Comparison of ENCODE assay signal across 13 mouse cellular contexts in genomic region chr4:148066401-148066744, GRCm38 (mm10). TPM values are rescaled to one million over a fixed set of nuclear protein-coding genes. Genes with fewer than 3 reads are reported as not detected.
A peak's percentile ranks its signal among the peaks of the same experiment; 100 is the strongest.
DNase-seq lines count a peak whose midpoint lies in the region; ATAC-seq and TF ChIP-seq lines count a peak whose summit lies in the region.
"Had no signal": no experiment of that assay in that cellular context is flagged by ENCODE, and none has a peak within 500 bp of the region (broad histone marks: within the 10 kb centered on the region; RNA-seq: fewer than 3 reads in every experiment).

No protein-coding gene starts in this region.

- DNase-seq in heart, adult 18-20 months, result peak; percentile 67 to 84
- DNase-seq in NIH3T3 (ENCODE audit: low read depth), result peak; percentile 21
- peak; percentile 52 to 68 for DNase-seq in heart, postnatal 36 days
- no peak for DNase-seq in liver, postnatal 0 days
- DNase-seq in left cerebral cortex, postnatal 4 days, result no peak
- no peak for DNase-seq in cerebellum, postnatal 25 days
- DNase-seq: midbrain, embryonic 14.5 days; thymus, adult 18-20 months had no signal

- intact Hi-C loops in heart, postnatal 36 days (cut with DNase I), result no loop called here
- intact Hi-C loops in left cerebral cortex, postnatal 4 days (cut with DNase I), result no loop called here

- WGBS in heart, embryonic 12.5 days, result 55% methylated on average over 9 of the region's 9 CpGs
- 65% methylated on average over 9 of the region's 9 CpGs for WGBS in liver, postnatal 0 days (ENCODE audit: insufficient replicate concordance)

- H3K27me3 ChIP-seq in heart, embryonic 12.5 days (replicated peaks), result 0 out of 2 replicates have a peak, but pooled peaks cover 4% of the 10 kb centered on the region
- no peaks in the 10 kb centered on the region for H3K27me3 ChIP-seq in liver, postnatal 0 days (ENCODE audit: insufficient read depth, low read length)
- H3K27me3 ChIP-seq: embryonic facial prominence, embryonic 15.5 days; limb, embryonic 15.5 days had no signal

- no peak overlapping the region for H3K9ac ChIP-seq in heart, embryonic 12.5 days
- H3K9ac ChIP-seq in liver, postnatal 0 days (replicated peaks), result no peak overlapping the region
- H3K9ac ChIP-seq: embryonic facial prominence, embryonic 15.5 days; limb, embryonic 15.5 days had no signal

- H3K4me1 ChIP-seq in heart, embryonic 12.5 days (replicated peaks), result peaks cover 17% of the 10 kb centered on the region
- H3K4me1 ChIP-seq in liver, postnatal 0 days (ENCODE audit: insufficient read depth), result peaks cover 9% of the 10 kb centered on the region

- TF ChIP-seq EP300 in liver, postnatal 0 days (IDR thresholded peaks at IDR 0.05; ENCODE audit: low read depth), result no peak

- H3K4me2 ChIP-seq in heart, embryonic 12.5 days, result no peak overlapping the region
- H3K4me2 ChIP-seq in liver, postnatal 0 days (ENCODE audit: low read depth, low read length), result no peak overlapping the region
- H3K4me2 ChIP-seq: embryonic facial prominence, embryonic 15.5 days; limb, embryonic 15.5 days had no signal

- no peak; the same call in 1 of the 2 replicates for ATAC-seq in heart, embryonic 12.5 days (ENCODE audit: insufficient number of reproducible peaks, low FRiP score)
- ATAC-seq in liver, postnatal 0 days, result peak; percentile 9; the same call in 1 of the 2 replicates
- ATAC-seq in granulocyte monocyte progenitor cell, adult 5-6 weeks (replicated peaks; ENCODE audit: poor library complexity, severe bottlenecking), result no peak
- ATAC-seq: intestine, postnatal 0 days had no signal

- no peak overlapping the region for H3K4me3 ChIP-seq in heart, embryonic 12.5 days
- no peak overlapping the region for H3K4me3 ChIP-seq in liver, postnatal 0 days (ENCODE audit: low read depth, low read length)
- H3K4me3 ChIP-seq: embryonic facial prominence, embryonic 15.5 days; limb, embryonic 15.5 days had no signal

- no peak for TF ChIP-seq CTCF in liver, postnatal 0 days (IDR thresholded peaks at IDR 0.05; ENCODE audit: low read depth)

- H3K36me3 ChIP-seq in heart, embryonic 12.5 days, result no peaks in the 10 kb centered on the region
- H3K36me3 ChIP-seq in liver, postnatal 0 days (replicated peaks; ENCODE audit: insufficient read depth, low read length), result no peaks in the 10 kb centered on the region
- H3K36me3 ChIP-seq: embryonic facial prominence, embryonic 15.5 days; limb, embryonic 15.5 days had no signal

- no peaks in the 10 kb centered on the region for H3K9me3 ChIP-seq in heart, embryonic 12.5 days (replicated peaks)
- no peaks in the 10 kb centered on the region for H3K9me3 ChIP-seq in liver, postnatal 0 days (ENCODE audit: low read length)
- H3K9me3 ChIP-seq: embryonic facial prominence, embryonic 15.5 days; limb, embryonic 15.5 days had no signal

- H3K27ac ChIP-seq in heart, embryonic 12.5 days (ENCODE audit: poor library complexity, severe bottlenecking), result no peak overlapping the region
- no peak overlapping the region for H3K27ac ChIP-seq in liver, postnatal 0 days (ENCODE audit: low read depth)
- H3K27ac ChIP-seq: embryonic facial prominence, embryonic 15.5 days; limb, embryonic 15.5 days had no signal

RNA-seq across cellular contexts. Expression of gene Agtrap, which starts 21.5 kb away (rescaled TPM):
- total RNA-seq in heart, adult 18-20 months (2021), result 10 to 100 TPM; 47.8 to 50.4 TPM
- 18.9 and 19.8 TPM in 2 replicates for polyA plus RNA-seq in heart, embryonic 12.5 days (2016; fragmentation: Nextera tagmentation; extraction: Ambion mirVana)
- 10 to 100 TPM; 45.1 to 49.3 TPM for total RNA-seq in heart, postnatal 36 days (2021)
- polyA plus RNA-seq in liver, postnatal 0 days (2015; fragmentation: Nextera tagmentation; extraction: Ambion mirVana), result 10.4 and 10.8 TPM in 2 replicates
- total RNA-seq in left cerebral cortex, postnatal 4 days (2021), result 1 to 10 TPM; 4.2 to 4.6 TPM
- 28.5 and 30.0 TPM in 2 replicates for total RNA-seq in granulocyte monocyte progenitor cell, adult 5-6 weeks (2014; fragmentation: Nextera tagmentation)
- 28.2 and 30.8 TPM in 2 replicates for total RNA-seq in granulocyte monocyte progenitor cell, adult 5-6 weeks (2017)

RNA-seq across cellular contexts. Expression of gene Mthfr, which starts 27.5 kb away (rescaled TPM):
- 10 to 100 TPM in 1 of 2 experiments, 1 to 10 TPM in 1; 7.9 to 10.7 TPM for total RNA-seq in heart, adult 18-20 months (2021)
- 15.5 and 17.0 TPM in 2 replicates for polyA plus RNA-seq in heart, embryonic 12.5 days (2016; fragmentation: Nextera tagmentation; extraction: Ambion mirVana)
- total RNA-seq in heart, postnatal 36 days (2021), result 10 to 100 TPM in 1 of 2 experiments, 1 to 10 TPM in 1; 9.2 to 13.1 TPM
- polyA plus RNA-seq in liver, postnatal 0 days (2015; fragmentation: Nextera tagmentation; extraction: Ambion mirVana), result 3.7 and 4.5 TPM in 2 replicates
- 10 to 100 TPM; 17.5 to 18.4 TPM for total RNA-seq in left cerebral cortex, postnatal 4 days (2021)
- total RNA-seq in granulocyte monocyte progenitor cell, adult 5-6 weeks (2014; fragmentation: Nextera tagmentation), result 5.4 and 7.6 TPM in 2 replicates
- total RNA-seq in granulocyte monocyte progenitor cell, adult 5-6 weeks (2017), result 2.7 and 9.0 TPM in 2 replicates

RNA-seq across cellular contexts. Expression of gene Clcn6, which starts 27.8 kb away (rescaled TPM):
- total RNA-seq in heart, adult 18-20 months (2021), result 1 to 10 TPM; 7.8 to 8.0 TPM
- 7.8 and 9.3 TPM in 2 replicates for polyA plus RNA-seq in heart, embryonic 12.5 days (2016; fragmentation: Nextera tagmentation; extraction: Ambion mirVana)
- 1 to 10 TPM; 8.0 to 9.3 TPM for total RNA-seq in heart, postnatal 36 days (2021)
- polyA plus RNA-seq in liver, postnatal 0 days (2015; fragmentation: Nextera tagmentation; extraction: Ambion mirVana), result 0.52 and 0.79 TPM in 2 replicates
- 10 to 100 TPM; 86.1 to 86.6 TPM for total RNA-seq in left cerebral cortex, postnatal 4 days (2021)
- total RNA-seq in granulocyte monocyte progenitor cell, adult 5-6 weeks (2014; fragmentation: Nextera tagmentation), result 7.4 and 9.1 TPM in 2 replicates
- total RNA-seq in granulocyte monocyte progenitor cell, adult 5-6 weeks (2017), result 1.3 and 4.3 TPM in 2 replicates

Comparison
In these comparisons a context has a peak if more than half of its experiments do, and no peak if none do; other contexts are left out.
1. DNase-seq: peak in heart, adult 18-20 months (2 of 2), NIH3T3 (single experiment) and heart, postnatal 36 days (2 of 2); none in liver, postnatal 0 days (single experiment), left cerebral cortex, postnatal 4 days (single experiment) and cerebellum, postnatal 25 days (0 of 2).
2. RNA of gene Agtrap, which starts 21.5 kb away (total RNA-seq): 47.8 to 50.4 TPM in heart, adult 18-20 months, 45.1 to 49.3 TPM in heart, postnatal 36 days and 28.2 to 30.8 TPM in granulocyte monocyte progenitor cell, adult 5-6 weeks; 4.2 to 4.6 TPM in left cerebral cortex, postnatal 4 days; every median in the first group is over 4 times any median in the second.
3. RNA of gene Clcn6, which starts 27.8 kb away (total RNA-seq): 86.1 to 86.6 TPM in left cerebral cortex, postnatal 4 days; 8.0 to 9.3 TPM in heart, postnatal 36 days, 7.8 to 8.0 TPM in heart, adult 18-20 months and 1.3 to 9.1 TPM in granulocyte monocyte progenitor cell, adult 5-6 weeks; every median in the first group is over 4 times any median in the second.